Mouse (Mus musculus) megakaryocyte, adult 5-6 weeks (primary cell): ENCODE measurements around the gene Padi6. TPM values are rescaled to one million over a fixed set of nuclear protein-coding genes. Genes with fewer than 3 reads are reported as not detected.

Experiments used
- ATAC-seq: 2 replicates; pipeline ENCODE4 v1.8.0; 2016; ENCODE audit warnings: mild to moderate bottlenecking, inconsistent platforms; ENCODE audit not compliant: poor library complexity, severe bottlenecking
- total RNA-seq, 2 experiments: library from RNA; stranded (forward) in 1 of 2; stranded (reverse) in 1 of 2; fragments of 153-499, 151-499 nt in 1 of 2; fragments of 221-1000, 200-1000 nt in 1 of 2; gene quantifications; 2 replicates each; pipeline versions ENCODE4 v1.2.3 to v1.2.4; 2015 to 2017

Padi6 gene
- total RNA-seq, 2 experiments from 2014 or later, result not detected

DNA sequence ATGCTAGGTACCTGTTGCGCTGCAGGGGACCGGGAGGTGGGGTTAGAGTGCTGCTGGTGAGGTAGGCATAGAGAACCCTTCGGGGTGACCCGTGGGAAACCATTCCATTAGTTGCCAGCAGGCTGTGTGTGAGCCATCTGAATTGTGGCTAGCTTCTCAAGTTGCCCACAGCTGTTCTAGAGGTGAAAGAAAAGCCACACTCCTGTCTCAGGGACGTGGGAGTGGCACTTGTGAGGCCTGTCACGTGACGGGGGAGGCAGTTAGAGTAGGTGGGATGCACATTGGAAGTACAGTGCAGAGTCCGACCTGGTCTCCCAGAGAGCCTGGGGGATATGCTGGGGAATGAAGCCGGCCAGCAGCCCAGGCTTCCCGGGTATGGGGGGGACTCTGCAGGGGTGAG lies 32.8 kb downstream of the Padi6 start:
- no peak for ATAC-seq

DNA sequence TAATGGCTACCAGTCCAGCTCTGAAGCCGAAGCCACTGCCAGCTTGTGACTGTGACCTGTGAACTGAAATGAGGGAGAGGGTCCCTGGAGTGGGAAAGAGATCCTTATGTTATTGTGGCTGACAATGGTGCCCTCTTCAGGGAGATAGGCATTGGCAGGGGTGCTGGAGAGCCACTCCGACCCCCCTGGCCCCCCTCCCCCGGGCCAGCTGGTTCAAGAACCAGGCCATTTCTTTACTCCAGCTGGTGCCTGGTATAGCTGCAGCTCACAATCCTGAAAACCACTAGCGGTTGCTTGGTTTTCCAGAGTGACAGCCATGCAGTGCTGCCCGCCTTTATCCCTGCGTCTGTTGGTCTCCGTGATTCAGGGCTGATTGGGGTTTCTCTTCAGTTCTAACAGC lies 33.3 kb downstream of the Padi6 start:
- ATAC-seq, result no peak

- ATAC-seq, result no peak
Observed at GRCm38 (mm10) chr4:140708297-140708927, 34.0 kb downstream of the Padi6 start.

DNA sequence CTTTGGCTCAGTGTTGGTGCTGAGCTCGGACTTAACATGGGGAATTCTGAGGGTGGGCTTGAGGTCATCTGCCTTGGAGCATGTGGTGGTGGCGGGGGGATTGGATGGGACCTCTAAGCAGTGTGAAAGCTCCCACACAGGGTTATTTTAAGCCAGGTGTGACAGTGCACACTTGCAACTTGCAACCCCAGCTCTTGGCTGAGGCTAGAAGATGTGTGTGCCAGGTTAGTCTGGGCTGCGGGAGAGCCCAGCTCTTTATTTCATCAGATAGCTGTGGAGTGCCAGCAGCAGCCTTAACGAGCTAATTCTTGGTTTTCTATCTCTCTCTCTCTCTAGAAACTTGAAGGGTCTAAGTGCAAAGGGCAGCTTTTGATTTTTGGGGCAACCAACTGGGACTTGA lies 34.8 kb downstream of the Padi6 start:
- ATAC-seq, result no peak

GRCm38 (mm10) chr4:140704166-140704565 lies 38.3 kb downstream of the Padi6 start:
- ATAC-seq, result no peak

- ATAC-seq, result no peak
Observed at GRCm38 (mm10) chr4:140703636-140704035, 38.8 kb downstream of the Padi6 start.

GRCm38 (mm10) chr4:140702611-140703327 lies 39.7 kb downstream of the Padi6 start:
- ATAC-seq, result peak; percentile 29

GRCm38 (mm10) chr4:140701716-140702561 lies 40.5 kb downstream of the Padi6 start:
- peak; percentile 4; the same call in 1 of the 2 replicates for ATAC-seq

DNA sequence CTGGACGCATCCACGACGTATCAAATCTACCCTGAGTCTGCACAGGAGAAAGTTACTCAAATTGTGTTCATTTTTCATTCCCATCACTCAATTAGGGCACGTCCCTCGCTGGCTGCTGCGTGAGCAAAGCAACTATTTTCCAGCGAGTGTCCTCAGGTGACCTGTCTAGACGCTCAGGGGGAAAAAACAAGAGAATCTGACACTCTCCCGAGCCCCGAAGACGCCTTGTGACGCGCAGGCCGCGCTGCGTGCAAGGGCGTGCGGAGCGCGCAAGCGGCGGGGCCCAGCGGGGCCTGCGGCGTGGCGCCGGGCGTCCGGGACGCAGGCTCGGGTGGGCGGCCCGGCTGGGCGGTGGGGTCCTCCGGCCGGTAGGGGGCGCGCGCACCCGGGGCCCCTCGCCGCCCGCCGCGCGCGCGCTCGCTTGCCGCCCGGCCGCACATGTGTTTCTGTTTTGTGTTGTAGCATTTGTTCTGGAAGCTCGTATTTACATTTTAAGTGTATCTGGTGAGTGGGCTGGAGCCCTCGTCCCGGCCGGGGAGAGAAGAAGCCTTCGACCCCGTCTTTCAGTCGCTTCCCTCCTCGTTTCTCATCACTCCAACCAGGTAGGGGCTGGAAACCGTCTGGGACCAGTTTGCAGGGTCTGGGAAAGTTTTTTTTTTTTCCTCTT lies 41.3 kb downstream of the Padi6 start:
- peak; percentile 63 for ATAC-seq

- no peak for ATAC-seq
Observed at GRCm38 (mm10) chr4:140700269-140701018, 42.0 kb downstream of the Padi6 start, which contains the start of gene Rcc2. Gene Rcc2 (plus strand): TSS chr4:140700541.

DNA sequence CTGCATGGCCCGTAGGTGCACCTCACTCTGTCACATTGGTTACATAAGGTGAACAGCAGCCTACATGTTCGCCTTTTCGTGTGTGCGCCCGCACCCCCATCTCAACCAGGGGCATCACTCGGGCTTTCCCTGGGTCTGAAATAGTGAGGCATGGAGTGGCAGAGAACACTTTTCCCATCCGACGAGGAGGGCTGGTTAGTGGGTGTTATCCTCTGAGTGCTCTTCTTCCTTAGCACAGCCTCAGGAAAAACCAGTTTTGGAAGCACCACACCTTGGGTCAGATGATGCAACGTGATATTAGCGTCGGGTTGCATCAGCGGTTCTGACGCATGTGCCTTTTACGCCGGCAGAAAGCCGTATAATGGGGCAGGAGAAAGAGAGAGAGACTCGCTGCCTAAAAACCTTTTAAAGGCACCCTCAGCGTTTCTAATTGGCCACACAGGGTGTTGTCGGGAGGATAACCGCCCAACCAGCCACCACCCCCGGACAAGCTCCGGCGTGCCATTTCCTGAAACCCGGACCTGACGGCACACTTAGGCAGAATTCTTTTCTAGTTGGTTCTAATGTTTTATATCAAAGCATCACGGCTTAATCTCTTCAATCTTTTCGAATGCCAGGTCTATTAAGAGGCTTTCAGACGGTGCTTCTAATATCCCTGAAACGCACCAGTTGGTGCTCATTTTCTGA lies 42.9 kb downstream of the Padi6 start:
- peak; percentile 66 for ATAC-seq

- ATAC-seq, result no peak
Observed at GRCm38 (mm10) chr4:140695675-140696585, 46.5 kb downstream of the Padi6 start.

DNA sequence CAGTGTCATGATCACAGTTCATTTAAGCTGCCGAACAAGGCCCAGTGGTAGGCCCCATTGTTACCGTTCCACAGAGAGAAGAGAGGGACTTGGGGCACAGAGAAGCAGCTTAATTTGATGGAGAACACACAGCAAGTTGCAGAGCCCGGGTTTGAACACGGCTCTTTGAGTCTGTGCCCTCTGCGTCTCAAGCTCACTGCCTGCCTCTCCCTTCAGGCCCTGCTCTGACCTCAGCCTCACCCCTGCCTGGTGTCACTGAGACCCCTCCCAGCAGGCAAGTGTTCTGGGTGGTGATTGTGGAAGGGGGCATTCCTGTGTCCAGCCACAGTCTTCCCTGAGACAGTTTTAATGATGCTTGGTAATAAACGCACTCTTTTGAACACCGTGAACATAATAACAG lies 47.3 kb downstream of the Padi6 start:
- ATAC-seq, result no peak

GRCm38 (mm10) chr4:140694551-140695060 lies 47.8 kb downstream of the Padi6 start:
- no peak for ATAC-seq

DNA sequence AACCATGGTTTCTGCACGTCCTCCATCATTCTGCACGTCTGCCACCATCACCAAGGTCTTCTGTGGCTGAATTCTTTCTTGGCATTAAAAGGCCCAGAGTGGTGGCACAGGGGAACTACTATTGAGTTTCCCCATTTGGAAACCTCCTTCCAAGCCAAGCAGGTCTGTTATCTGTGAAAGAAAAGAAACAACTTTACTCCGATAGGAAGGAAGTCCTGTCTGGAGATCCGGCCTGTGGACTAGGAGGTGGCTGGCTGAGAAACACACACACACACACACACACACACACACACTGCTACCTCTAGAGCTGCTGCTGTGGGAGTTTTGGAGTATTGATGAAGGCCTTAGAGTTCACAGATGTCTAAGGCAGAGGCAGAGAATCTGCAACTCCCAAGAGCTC lies 48.9 kb downstream of the Padi6 start:
- ATAC-seq, result no peak

DNA sequence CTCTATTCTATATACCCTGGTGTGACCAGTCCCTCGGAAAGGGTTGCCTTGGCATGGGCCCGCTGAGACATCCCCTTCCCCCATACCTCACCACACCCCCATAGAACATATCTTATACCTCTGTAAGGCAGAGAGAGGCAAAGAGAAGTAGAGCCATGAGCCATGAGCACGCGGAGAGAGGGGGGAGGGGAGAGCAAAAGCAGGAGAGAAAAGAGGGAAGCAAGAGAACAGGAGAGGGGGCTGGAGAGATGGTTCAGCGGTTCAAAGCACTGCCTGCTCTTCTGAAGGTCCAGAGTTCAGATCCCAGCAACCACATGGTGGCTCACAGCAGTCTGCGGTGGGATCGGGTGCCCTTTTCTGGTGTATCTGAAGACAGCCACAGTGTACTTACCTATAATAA lies 51.0 kb downstream of the Padi6 start:
- ATAC-seq, result no peak

DNA sequence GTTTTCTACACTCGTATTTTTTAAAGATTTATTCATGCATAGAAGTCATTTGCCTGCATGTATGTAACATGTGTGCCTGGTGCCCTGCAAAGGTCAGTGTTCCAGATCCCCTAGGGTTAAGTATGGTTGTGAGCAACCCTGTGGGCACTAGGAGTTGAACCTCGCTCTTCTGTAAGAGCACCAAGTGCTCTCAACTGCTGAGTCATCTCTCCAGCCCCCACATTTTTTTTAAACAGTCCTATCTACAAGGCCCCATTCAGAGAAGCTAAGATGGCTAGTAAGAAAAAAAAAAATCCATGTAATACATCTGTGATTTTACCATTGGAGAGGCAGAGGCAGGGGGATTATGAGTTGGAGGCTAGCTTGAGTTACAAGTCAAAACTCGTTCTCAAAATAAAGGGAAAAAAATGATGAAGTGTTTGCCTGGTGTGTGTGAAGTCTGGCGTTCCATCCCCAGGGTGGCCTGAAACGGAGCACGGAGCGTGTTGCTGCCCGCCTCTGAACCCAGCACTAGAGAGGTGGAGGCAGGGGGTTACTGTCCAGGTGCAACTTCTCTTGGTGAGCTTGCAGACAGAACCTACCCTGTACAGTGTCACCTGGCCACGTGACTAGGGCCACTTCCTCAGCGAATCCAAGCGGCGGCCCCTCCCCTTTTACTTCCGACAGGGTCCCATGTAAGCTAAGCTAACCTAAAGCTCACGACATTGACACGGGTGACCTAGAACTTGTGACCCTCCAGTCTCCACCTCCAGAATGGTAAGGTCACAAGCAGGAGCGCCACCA lies 52.4 kb downstream of the Padi6 start:
- ATAC-seq, result peak; percentile 64; the same call in 1 of the 2 replicates
